Mouse (Mus musculus) MEL (cell line): ENCODE measurements around the gene Mid2. TPM values are rescaled to one million over a fixed set of nuclear protein-coding genes. Genes with fewer than 3 reads are reported as not detected.
"Not testable (repeated sequence)": the region's sequence is repeated elsewhere in the genome, so short reads cannot be mapped to it uniquely, and the experiment has no call there.

Source experiments
- DNase-seq: peaks from one replicate; pipeline ENCODE4 v3.0.0; 2011; ENCODE audit warnings: low read depth, low spot score
- H3K27ac ChIP-seq: 2 replicates; pipeline ENCODE4 v1.5.1; 2012; ENCODE audit warnings: low read depth, mild to moderate bottlenecking, control low read depth, low read length, moderate library complexity; ENCODE audit not compliant: control insufficient read depth
- H3K27me3 ChIP-seq, 2 experiments: fragments of 150-350 bp in 1 of 2; sonication (generic) in 1 of 2; 2 replicates each; pipeline ENCODE4 v1.6.1; 2012; ENCODE audit warnings: low read length in 2 of 2, mild to moderate bottlenecking in 2 of 2, improper control_type of control experiment in 1 of 2, moderate library complexity in 1 of 2; ENCODE audit not compliant: insufficient read depth in 2 of 2, control insufficient read depth in 1 of 2
- H3K36me3 ChIP-seq, 2 experiments: 2 replicates each; pipeline ENCODE4 v1.6.1; 2012 to 2014; ENCODE audit warnings: low read length in 2 of 2, improper control_type of control experiment in 1 of 2, inconsistent platforms in 1 of 2, mild to moderate bottlenecking in 1 of 2; ENCODE audit not compliant: insufficient read depth in 2 of 2, control insufficient read depth in 1 of 2
- H3K4me1 ChIP-seq, 2 experiments: fragments of 150-350 bp in 1 of 2; sonication (generic) in 1 of 2; 2 replicates each; pipeline ENCODE4 v1.6.1; 2012; ENCODE audit warnings: low read length in 2 of 2, improper control_type of control experiment in 1 of 2, mild to moderate bottlenecking in 1 of 2; ENCODE audit not compliant: insufficient read depth in 2 of 2, control insufficient read depth in 1 of 2
- H3K4me3 ChIP-seq, 2 experiments: fragments of 150-350 bp in 1 of 2; sonication (generic) in 1 of 2; 2 replicates each; pipeline ENCODE4 v1.5.1; 2012; ENCODE audit warnings: low read depth in 2 of 2, low read length in 2 of 2, mild to moderate bottlenecking in 2 of 2, moderate library complexity in 2 of 2, control low read depth in 1 of 2, improper control_type of control experiment in 1 of 2; ENCODE audit not compliant: control insufficient read depth in 1 of 2, insufficient read depth in 1 of 2
- H3K79me2 ChIP-seq: 2 replicates; pipeline ENCODE4 v1.6.1; 2012; ENCODE audit warnings: mild to moderate bottlenecking, low read length, moderate library complexity; ENCODE audit not compliant: control insufficient read depth, poor library complexity, insufficient read depth
- H3K9ac ChIP-seq: 2 replicates; pipeline ENCODE4 v1.6.1; 2012; ENCODE audit warnings: low read depth, mild to moderate bottlenecking, control low read depth, low read length, moderate library complexity; ENCODE audit not compliant: control insufficient read depth, poor library complexity, severe bottlenecking
- H3K9me3 ChIP-seq: fragments of 150-350 bp; sonication (generic); replicated peaks from 2 replicates; pipeline ENCODE4 v1.6.1; 2012; ENCODE audit warnings: mild to moderate bottlenecking, low read length, improper control_type of control experiment, moderate library complexity; ENCODE audit not compliant: insufficient read depth
- BHLHE40 ChIP-seq: IDR thresholded peaks from 2 replicates; pipeline ENCODE4 v1.6.1; 2012; ENCODE audit warnings: low read depth, mild to moderate bottlenecking, inconsistent platforms, low read length, improper control_type of control experiment, borderline replicate concordance
- E2F4 ChIP-seq: IDR thresholded peaks from 2 replicates; pipeline ENCODE4 v1.6.1; 2011; ENCODE audit warnings: low read depth, low read length, improper control_type of control experiment, borderline replicate concordance
- EP300 ChIP-seq, 2 experiments: IDR thresholded peaks; 2 replicates each; pipeline ENCODE4 v1.6.1; 2011; ENCODE audit warnings: improper control_type of control experiment in 2 of 2, low read length in 2 of 2, low read depth in 1 of 2, mild to moderate bottlenecking in 1 of 2
- ETS1 ChIP-seq: IDR thresholded peaks from 2 replicates; pipeline ENCODE4 v1.6.1; 2012; ENCODE audit warnings: low read depth, mild to moderate bottlenecking, inconsistent platforms, low read length, improper control_type of control experiment, moderate library complexity
- GATA1 ChIP-seq: IDR thresholded peaks from 2 replicates; pipeline ENCODE4 v1.6.1; 2011; ENCODE audit warnings: low read depth, low read length, improper control_type of control experiment
- HCFC1 ChIP-seq: IDR thresholded peaks from 2 replicates; pipeline ENCODE4 v1.6.1; 2012; ENCODE audit warnings: low read depth, mild to moderate bottlenecking, inconsistent platforms, low read length, improper control_type of control experiment, moderate library complexity
- KAT2A ChIP-seq: conservative IDR thresholded peaks from 2 replicates; pipeline ENCODE4 v1.6.1; 2012; ENCODE audit warnings: low read depth, low read length, improper control_type of control experiment, inconsistent platforms
- MAX ChIP-seq: IDR thresholded peaks from 2 replicates; pipeline ENCODE4 v1.6.1; 2011; ENCODE audit warnings: low read length, improper control_type of control experiment
- MYB ChIP-seq: IDR thresholded peaks from 2 replicates; pipeline ENCODE4 v1.6.1; 2011; ENCODE audit warnings: mild to moderate bottlenecking, low read depth, low read length, improper control_type of control experiment
- MYC ChIP-seq: IDR thresholded peaks from 2 replicates; pipeline ENCODE4 v1.6.1; 2011; ENCODE audit warnings: low read depth, mild to moderate bottlenecking, low read length, improper control_type of control experiment, moderate library complexity
- RCOR1 ChIP-seq: IDR thresholded peaks from 2 replicates; pipeline ENCODE4 v1.6.1; 2012; ENCODE audit warnings: low read depth, mild to moderate bottlenecking, inconsistent platforms, low read length, improper control_type of control experiment
- TAL1 ChIP-seq: IDR thresholded peaks from 2 replicates; pipeline ENCODE4 v1.6.1; 2012; ENCODE audit warnings: mild to moderate bottlenecking, inconsistent platforms, low read length, moderate library complexity, mixed read lengths
- TBP ChIP-seq: IDR thresholded peaks from 2 replicates; pipeline ENCODE4 v1.8.0; 2011; ENCODE audit warnings: low read depth, low read length, improper control_type of control experiment
- TCF12 ChIP-seq: IDR thresholded peaks from 2 replicates; pipeline ENCODE4 v1.6.1; 2014; ENCODE audit warnings: low read depth, mild to moderate bottlenecking, inconsistent platforms, low read length, improper control_type of control experiment, moderate library complexity
- USF1 ChIP-seq: IDR thresholded peaks from 2 replicates; pipeline ENCODE4 v1.6.1; 2014; ENCODE audit warnings: low read depth, mild to moderate bottlenecking, inconsistent platforms, low read length, improper control_type of control experiment, moderate library complexity
- USF2 ChIP-seq, 2 experiments: IDR thresholded peaks; 2 replicates each; pipeline ENCODE4 v1.6.1; 2011 to 2012; ENCODE audit warnings: improper control_type of control experiment in 2 of 2, low read length in 2 of 2, borderline replicate concordance in 1 of 2, inconsistent platforms in 1 of 2, low read depth in 1 of 2, mild to moderate bottlenecking in 1 of 2; ENCODE audit not compliant: insufficient read depth in 1 of 2
- ZC3H11A ChIP-seq: IDR thresholded peaks from 2 replicates; pipeline ENCODE4 v1.6.1; 2012; ENCODE audit warnings: low read depth, mild to moderate bottlenecking, inconsistent platforms, low read length, improper control_type of control experiment
- ZKSCAN1 ChIP-seq: IDR thresholded peaks from 2 replicates; pipeline ENCODE4 v1.6.1; 2012; ENCODE audit warnings: low read depth, mild to moderate bottlenecking, inconsistent platforms, low read length, improper control_type of control experiment, moderate library complexity
- ZMIZ1 ChIP-seq: IDR thresholded peaks from 2 replicates; pipeline ENCODE4 v1.6.1; 2012; ENCODE audit warnings: low read depth, mild to moderate bottlenecking, inconsistent platforms, low read length, improper control_type of control experiment, moderate library complexity
- polyA plus RNA-seq, 2 experiments: library from polyadenylated mRNA; stranded (reverse) in 1 of 2; unstranded in 1 of 2; fragments of >175 nt in 1 of 2; fragments of >200 nt in 1 of 2; gene quantifications; 2 replicates each; pipeline versions ENCODE4 v1.2.1 to v1.2.4; 2012; ENCODE audit warnings: low replicate concordance in 2 of 2, low read depth in 1 of 2; ENCODE audit not compliant: insufficient read length in 2 of 2, insufficient read depth in 1 of 2, missing spikeins in 1 of 2
- total RNA-seq: library from RNA; depleted of rRNA; stranded (reverse); fragments of 300-350 nt; gene quantifications from 2 replicates; pipeline ENCODE4 v1.2.3, GENCODE M21; 2012

The Mid2 gene
- total and polyA plus RNA-seq, 3 experiments, result not detected

- H3K4me3 ChIP-seq, result no peak overlapping the region
- H3K36me3 ChIP-seq, result no peaks in the 10 kb centered on the region
- no peak overlapping the region for H3K9ac ChIP-seq
- H3K4me1 ChIP-seq, result no peaks in the 10 kb centered on the region
- no peaks in the 10 kb centered on the region for H3K9me3 ChIP-seq
- DNase-seq, result no peak
- TF ChIP-seq BHLHE40 (no peak), E2F4 (no peak), TBP (no peak), HCFC1 (no peak), ZKSCAN1 (no peak), RCOR1 (no peak), USF2 (IDR thresholded peaks at IDR 0.05; ENCODE audit: borderline replicate concordance in 1 of 2, insufficient read depth in 1 of 2, low read depth in 1 of 2, low read length in 2 of 2) (no peak), GATA1 (no peak), ZC3H11A (no peak), USF1 (no peak), EP300 (IDR thresholded peaks at IDR 0.05; ENCODE audit: low read depth in 1 of 2, low read length in 2 of 2) (no peak), ETS1 (no peak), TCF12 (no peak), TAL1 (no peak), MYC (no peak), KAT2A (no peak), MYB (no peak), MAX (no peak), ZMIZ1 (no peak)
- peaks cover 16 to 30% of the 10 kb centered on the region in 2 experiments for H3K27me3 ChIP-seq
- no peak overlapping the region for H3K27ac ChIP-seq
- no peaks in the 10 kb centered on the region for H3K79me2 ChIP-seq
Measured at GRCm38 (mm10) chrX:140688335-140688734, 23.9 kb downstream of the Mid2 start.

- not testable (repeated sequence) for H3K9me3 ChIP-seq, H3K36me3 ChIP-seq
Measured at GRCm38 (mm10) chrX:140697872-140698463, 33.6 kb downstream of the Mid2 start.

More at GRCm38 (mm10) chrX:140697872-140698463, 33.6 kb downstream of the Mid2 start:
- H3K4me3 ChIP-seq, DNase-seq, H3K27ac ChIP-seq, H3K27me3 ChIP-seq, H3K79me2 ChIP-seq, H3K4me1 ChIP-seq, H3K9ac ChIP-seq: not testable (repeated sequence)
